Mouse (Mus musculus): ENCODE data around the gene Dapl1. TPM values are rescaled to one million over a fixed set of nuclear protein-coding genes. Genes with fewer than 3 reads are reported as not detected.

Dapl1 gene
- polyA plus RNA-seq, 1 experiment from 2014 or later, result 3.4 TPM

DNA sequence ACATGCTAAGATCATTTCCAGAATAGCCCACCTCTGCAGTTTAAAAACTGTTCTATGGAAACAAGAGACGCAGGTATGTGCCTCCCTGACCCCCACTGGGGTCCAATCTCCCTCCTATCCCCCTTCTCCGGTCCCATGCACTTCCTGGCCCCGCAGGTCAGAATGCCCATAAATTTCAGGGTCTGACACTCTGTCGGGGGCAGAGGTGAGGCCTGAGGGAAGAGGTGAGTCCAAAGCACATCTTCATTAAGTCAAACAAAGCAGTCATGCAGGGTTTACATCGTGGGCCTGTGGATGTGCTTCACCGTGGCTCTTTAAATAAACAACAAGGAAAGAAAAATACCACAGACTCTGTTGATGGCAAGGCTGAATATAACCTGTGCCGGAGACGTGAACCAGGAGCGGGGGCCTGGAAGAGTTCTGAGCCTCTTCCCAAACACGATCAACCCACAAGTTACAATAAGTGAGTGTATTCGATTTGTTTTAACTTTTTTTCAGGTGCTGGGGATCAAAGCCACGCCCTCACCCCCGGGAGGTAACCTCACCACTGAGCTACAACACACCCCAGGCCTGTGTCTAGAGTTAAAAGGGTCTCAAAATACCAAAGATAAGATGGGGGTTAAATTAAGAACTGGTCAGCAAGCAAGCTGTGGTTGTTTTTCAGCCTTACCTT lies 59.9 kb downstream of the Dapl1 start:
- ATAC-seq (ENCODE audit: low FRiP score), result no peak
- WGBS, result 27% methylated on average over 13 of the region's 13 CpGs
- H3K9me3 ChIP-seq (replicated peaks), result no peaks in the 10 kb centered on the region

DNA sequence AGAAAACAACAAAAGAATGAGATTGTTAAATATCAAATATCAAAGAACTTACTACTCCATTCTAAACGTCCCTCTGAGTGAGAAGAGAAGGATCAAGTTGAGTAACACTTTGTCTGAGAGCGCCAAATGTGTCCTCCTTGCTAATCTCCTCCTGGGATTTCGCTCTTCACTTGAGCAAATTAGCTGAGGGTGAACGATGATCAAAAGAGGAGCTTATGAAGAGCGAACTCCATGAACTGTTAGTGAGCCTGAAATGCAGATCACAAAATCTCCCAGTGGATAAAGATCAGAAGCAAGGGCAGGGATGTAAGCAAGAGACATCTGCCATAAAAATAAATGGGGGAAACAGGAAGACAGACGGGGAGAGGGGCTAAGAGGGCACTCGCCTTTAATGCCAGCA lies 60.5 kb downstream of the Dapl1 start:
- Histone ChIP-seq H3K27ac (no peak overlapping the region), H3K4me2 (replicated peaks) (no peak overlapping the region), H3K27me3 (no peaks in the 10 kb centered on the region), H3K4me3 (no peak overlapping the region), H3K36me3 (no peaks in the 10 kb centered on the region), H3K4me1 (peaks cover 13% of the 10 kb centered on the region; the same call in 1 of the 2 replicates), H3K9ac (no peak overlapping the region), H3K9me3 (replicated peaks) (no peaks in the 10 kb centered on the region)
- 34% methylated on average over 7 of the region's 7 CpGs for WGBS
- ATAC-seq (ENCODE audit: low FRiP score), result no peak

More for the DNA sequence above, 59.9 kb downstream of the Dapl1 start:
- H3K9ac ChIP-seq, result no peak overlapping the region
- no peak overlapping the region for H3K27ac ChIP-seq
- peaks cover 13% of the 10 kb centered on the region; the same call in 1 of the 2 replicates for H3K4me1 ChIP-seq
- H3K36me3 ChIP-seq, result no peaks in the 10 kb centered on the region
- H3K4me3 ChIP-seq, result no peak overlapping the region
- no peaks in the 10 kb centered on the region for H3K27me3 ChIP-seq
- no peak overlapping the region for H3K4me2 ChIP-seq (replicated peaks)

DNA sequence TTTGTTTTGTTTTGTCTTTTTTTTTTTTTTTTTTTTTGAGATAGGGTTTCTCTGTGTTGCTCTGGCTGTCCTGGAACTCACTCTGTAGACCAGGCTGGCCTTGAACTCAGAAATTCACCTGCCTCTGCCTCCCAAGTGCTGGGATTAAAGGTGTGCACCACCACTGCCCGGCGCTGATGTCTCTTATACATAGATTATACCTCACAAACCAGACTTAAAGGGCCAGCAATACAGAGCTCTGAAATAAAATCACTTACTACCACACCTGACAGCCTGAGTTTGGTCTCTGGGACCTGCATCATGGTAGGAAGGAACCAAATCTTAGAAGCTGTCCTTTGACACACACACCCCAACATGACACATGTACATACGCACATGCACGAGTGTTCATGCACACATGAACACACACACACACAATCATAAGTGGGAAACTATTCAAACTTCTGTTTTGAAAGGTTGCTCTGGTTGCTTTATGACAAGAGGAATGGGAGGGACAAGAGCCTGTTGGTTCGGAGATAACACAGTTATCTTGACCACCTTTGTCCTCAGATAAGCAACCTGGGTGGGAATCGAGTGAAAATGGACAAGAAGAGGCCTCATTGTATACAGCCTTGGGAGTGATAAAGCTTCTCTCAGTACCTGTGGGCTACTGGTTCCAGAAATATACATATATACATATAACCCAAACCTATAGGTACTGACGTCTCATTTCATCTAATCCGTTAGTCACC lies 63.1 kb downstream of the Dapl1 start:
- H3K27me3 ChIP-seq, result no peaks in the 10 kb centered on the region
- no peak overlapping the region for H3K27ac ChIP-seq
- no peak overlapping the region for H3K4me2 ChIP-seq (replicated peaks)
- no peak for ATAC-seq (ENCODE audit: low FRiP score)
- no peaks in the 10 kb centered on the region for H3K36me3 ChIP-seq
- H3K9ac ChIP-seq, result no peak overlapping the region
- H3K4me3 ChIP-seq, result no peak overlapping the region
- H3K4me1 ChIP-seq, result peaks cover 13% of the 10 kb centered on the region; the same call in 1 of the 2 replicates
- WGBS, result 92% methylated on average over 8 of the region's 8 CpGs
- no peaks in the 10 kb centered on the region for H3K9me3 ChIP-seq (replicated peaks)

DNA sequence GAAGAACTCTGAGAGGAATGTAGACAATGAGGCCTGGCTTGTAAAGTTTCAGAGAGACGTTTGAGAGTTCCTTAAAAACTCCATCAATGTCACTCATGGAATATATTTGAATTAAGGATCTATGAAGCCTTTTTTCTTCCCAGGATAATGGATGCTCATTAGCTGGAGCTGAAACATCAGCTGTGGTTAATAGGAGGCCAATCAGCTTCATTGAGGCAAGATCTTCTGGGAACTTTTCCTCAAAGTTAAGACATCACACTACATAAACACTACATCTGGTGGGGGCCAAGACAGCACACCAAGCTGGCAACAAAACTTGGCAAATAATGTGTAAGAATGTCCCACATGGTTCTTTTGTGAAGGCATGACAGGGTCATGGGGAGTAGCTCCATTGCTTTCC lies 68.3 kb downstream of the Dapl1 start:
- H3K4me2 ChIP-seq (replicated peaks), result no peak overlapping the region
- no peak overlapping the region for H3K27ac ChIP-seq
- H3K4me1 ChIP-seq, result no peaks in the 10 kb centered on the region
- H3K36me3 ChIP-seq, result no peaks in the 10 kb centered on the region
- no peak overlapping the region for H3K9ac ChIP-seq
- H3K4me3 ChIP-seq, result no peak overlapping the region
- WGBS, result 45% methylated on average over 1 of the region's 1 CpGs
- H3K9me3 ChIP-seq (replicated peaks), result no peaks in the 10 kb centered on the region
- H3K27me3 ChIP-seq, result no peaks in the 10 kb centered on the region
- no peak for ATAC-seq (ENCODE audit: low FRiP score)

DNA sequence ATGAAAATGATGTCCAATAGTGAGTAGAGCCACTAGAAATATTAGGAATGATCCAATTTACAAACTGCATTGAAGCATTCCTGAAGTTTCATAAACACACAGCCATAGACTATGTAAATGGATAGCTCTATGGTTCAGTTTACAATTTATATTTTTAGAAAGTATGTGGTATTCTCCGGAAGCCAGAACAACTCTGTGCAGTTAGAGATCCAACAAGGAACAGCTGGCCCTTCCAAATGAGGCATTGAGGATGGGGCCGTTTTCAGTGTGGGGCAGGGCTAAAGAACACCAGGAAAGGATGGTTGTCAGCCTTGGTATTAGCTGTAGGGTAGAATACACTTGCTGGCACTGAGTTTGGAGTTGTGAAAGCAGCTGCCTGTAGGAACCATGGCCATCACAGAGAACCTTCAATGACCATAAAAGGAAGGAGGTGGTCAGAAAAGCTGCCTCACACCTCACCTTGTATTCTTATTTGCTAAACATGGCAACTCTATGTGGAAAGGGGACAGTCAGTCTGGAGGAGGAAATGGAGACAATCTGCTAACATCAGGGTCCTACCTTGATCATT lies 70.0 kb downstream of the Dapl1 start:
- no peak overlapping the region for H3K9ac ChIP-seq
- no peak overlapping the region for H3K27ac ChIP-seq
- ATAC-seq (ENCODE audit: low FRiP score), result no peak
- H3K9me3 ChIP-seq (replicated peaks), result no peaks in the 10 kb centered on the region
- 93% methylated on average over 2 of the region's 2 CpGs for WGBS
- H3K36me3 ChIP-seq, result no peaks in the 10 kb centered on the region
- no peaks in the 10 kb centered on the region for H3K27me3 ChIP-seq
- H3K4me3 ChIP-seq, result no peak overlapping the region
- no peaks in the 10 kb centered on the region for H3K4me1 ChIP-seq
- H3K4me2 ChIP-seq (replicated peaks), result no peak overlapping the region

Other genes with a start within 250 kb of the Dapl1 start
- 18.2 and 18.9 TPM in 2 replicates for gene Tanc1, start 127.4 kb downstream of the Dapl1 start, polyA plus RNA-seq (2016; fragmentation: Nextera tagmentation; extraction: Ambion mirVana)